Mouse (Mus musculus) testis, postnatal 10 days (tissue): Measurements from ENCODE around the gene Babam1.
"Not testable (repeated sequence)": the region's sequence is repeated elsewhere in the genome, so short reads cannot be mapped to it uniquely, and the experiment has no call there.

Experiments
- DNase-seq: peaks from one replicate; pipeline ENCODE4 v3.0.0; 2021; ENCODE audit warnings: low spot score

Babam1 gene

GRCm38 (mm10) chr8:71406099-71407015 is 9.7 kb downstream of the Babam1 start:
- DNase-seq = peak; percentile 82

- no peak for DNase-seq
Measured at GRCm38 (mm10) chr8:71407441-71407840, 10.8 kb downstream of the Babam1 start.

GRCm38 (mm10) chr8:71408231-71408630 is 11.6 kb downstream of the Babam1 start:
- DNase-seq = no peak

- DNase-seq = no peak
Measured at GRCm38 (mm10) chr8:71411535-71412273, 15.0 kb downstream of the Babam1 start.

- DNase-seq = no peak
Measured at GRCm38 (mm10) chr8:71422121-71422520, 25.5 kb downstream of the Babam1 start.

GRCm38 (mm10) chr8:71432935-71433334 is 36.3 kb downstream of the Babam1 start:
- DNase-seq = not testable (repeated sequence)

- no peak for DNase-seq
Measured at GRCm38 (mm10) chr8:71437041-71437440, 40.4 kb downstream of the Babam1 start.

- DNase-seq = peak; percentile 73
Measured at GRCm38 (mm10) chr8:71441404-71441803, 44.7 kb downstream of the Babam1 start.

GRCm38 (mm10) chr8:71445096-71445495 is 48.4 kb downstream of the Babam1 start:
- no peak for DNase-seq

GRCm38 (mm10) chr8:71451337-71451736 is 54.7 kb downstream of the Babam1 start:
- no peak for DNase-seq

- no peak for DNase-seq
Measured at GRCm38 (mm10) chr8:71451777-71452176, 55.1 kb downstream of the Babam1 start.

- no peak for DNase-seq
Measured at GRCm38 (mm10) chr8:71452669-71453068, 56.0 kb downstream of the Babam1 start.
